Mouse (Mus musculus): ENCODE measurements around the gene Slc24a4.

Gene Slc24a4

DNA sequence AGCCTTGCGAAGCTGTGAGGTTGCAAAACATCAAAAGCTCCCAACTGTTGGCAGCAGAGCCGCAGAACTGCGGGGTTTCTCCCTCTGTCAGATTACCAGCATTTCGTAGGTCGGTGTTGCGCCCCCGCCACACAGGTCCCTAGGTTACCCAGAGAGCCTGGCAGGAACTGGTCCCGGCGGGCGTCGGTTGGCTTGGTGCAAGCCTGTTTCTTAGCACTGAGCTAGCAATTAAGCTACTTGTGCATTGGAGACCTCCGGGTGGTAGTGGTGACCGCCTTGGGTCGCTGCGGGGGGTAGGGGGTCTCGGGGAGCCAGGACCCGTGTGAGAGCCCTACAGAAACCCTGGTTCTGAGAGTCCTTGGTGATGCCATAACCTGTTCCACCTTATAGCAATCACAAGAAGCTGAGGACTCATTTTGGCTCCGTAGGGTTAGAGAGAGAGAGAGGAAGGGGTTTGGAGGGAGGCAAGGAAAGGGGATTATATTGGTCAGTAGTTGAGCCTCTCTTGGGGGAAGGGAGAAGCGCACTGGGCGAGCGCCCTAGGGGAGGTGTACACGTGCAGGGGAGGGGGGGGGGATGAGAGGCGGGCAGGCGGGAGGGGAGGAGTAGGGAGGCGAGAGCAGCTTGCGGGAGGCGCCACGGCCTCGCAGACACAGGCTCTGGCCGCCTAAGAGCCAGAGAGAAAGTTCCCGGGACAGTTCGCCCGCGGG is at the start of gene Slc24a4:
Gene Slc24a4, plus strand, starts transcription at position 653 of the 710 bp plus-strand sequence.
- DNase-seq (ENCODE audit: low spot score), result peak; percentile 13

DNA sequence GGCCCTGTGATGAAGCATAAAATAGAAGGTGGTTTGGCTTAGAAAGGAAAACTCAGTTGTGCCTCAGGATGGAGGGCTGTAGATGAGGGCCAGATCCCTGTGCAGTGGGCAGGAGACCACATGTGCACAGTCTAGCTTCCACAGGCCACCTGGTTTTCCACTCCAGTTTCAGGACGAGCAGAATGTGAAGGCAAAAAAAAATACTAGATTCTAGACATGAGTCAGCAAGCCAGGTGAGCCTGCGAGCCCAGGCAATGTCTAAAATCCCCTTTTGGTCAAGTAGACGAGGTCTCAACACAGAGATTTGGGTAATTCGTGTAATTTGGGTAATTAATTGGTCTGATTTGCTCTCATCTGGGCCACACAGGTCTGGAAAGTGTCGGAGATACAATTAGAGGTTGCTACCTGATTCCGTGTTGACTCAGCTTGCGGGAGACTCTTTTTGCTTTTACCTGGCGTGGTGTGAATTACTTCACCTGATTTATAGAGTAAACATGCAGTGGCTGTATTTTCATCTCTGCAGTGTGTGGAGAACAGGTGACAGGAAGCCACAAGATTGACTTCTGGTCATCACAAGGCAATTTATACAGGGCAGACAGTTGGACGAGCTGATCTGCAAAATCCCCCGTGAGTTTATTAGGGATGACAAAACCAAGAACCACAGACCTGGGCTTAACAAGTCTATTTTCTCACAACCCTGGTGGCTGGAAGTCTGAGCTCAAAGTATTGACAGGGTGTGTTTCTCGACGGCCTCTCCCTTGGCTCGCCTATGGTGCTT is 45.7 kb upstream of the Slc24a4 start:
- no peak for DNase-seq (ENCODE audit: low spot score)

DNA sequence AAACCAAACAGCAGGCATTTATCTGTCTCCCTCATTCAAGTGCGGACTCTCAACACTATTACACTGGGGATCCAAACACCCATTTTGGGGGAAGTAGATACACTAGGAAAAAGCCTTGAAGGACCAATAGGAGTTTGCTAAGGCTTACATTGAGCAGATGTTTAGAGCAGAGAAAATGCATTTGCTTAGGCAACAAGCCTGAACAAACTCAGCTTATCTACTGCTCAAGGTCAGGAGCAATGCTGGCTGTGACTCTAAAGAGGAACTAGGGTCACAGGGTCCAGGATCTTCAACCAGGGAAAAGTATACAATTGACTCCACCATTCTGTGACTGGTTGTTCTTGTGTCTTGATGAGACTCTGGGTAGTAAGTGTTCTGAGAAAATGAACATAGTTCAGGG is 38.0 kb upstream of the Slc24a4 start:
- no peak for DNase-seq (ENCODE audit: low spot score)

DNA sequence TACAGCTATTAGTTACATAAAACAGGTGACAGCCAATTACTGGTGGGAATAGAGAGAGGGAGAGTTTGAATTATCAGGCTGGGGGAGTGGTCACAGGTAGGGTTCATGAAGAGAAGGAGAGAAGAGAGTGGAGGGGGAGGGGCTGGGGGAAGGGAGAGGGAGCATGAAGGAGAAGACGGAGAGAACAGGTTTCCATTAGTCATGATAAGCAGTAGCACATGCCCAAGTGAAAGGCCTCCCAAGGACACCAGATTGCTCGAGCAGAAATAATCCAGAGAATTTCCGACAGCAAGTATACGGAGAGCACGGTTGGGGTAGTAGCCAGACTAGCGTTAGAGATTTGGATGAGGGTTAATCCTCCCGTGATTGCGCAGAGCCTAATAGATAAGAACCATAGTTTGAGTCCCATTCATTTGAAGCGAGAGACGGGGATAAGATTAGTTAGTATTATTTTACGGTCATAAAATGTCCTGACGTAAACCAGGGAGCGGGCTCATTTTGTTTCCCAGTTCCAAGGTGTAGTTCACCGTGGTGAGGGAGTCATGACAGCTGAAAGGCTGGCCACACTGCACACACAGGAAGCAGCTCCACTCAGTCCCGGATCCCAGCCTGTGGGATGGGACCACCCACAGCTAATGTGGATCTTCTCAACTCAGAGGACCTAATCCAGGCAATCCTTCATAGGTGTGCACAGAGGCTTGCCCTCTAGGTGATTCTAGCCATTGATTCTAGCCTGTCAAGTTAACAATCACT is 36.0 kb upstream of the Slc24a4 start:
- DNase-seq (ENCODE audit: low spot score), result no peak

DNA sequence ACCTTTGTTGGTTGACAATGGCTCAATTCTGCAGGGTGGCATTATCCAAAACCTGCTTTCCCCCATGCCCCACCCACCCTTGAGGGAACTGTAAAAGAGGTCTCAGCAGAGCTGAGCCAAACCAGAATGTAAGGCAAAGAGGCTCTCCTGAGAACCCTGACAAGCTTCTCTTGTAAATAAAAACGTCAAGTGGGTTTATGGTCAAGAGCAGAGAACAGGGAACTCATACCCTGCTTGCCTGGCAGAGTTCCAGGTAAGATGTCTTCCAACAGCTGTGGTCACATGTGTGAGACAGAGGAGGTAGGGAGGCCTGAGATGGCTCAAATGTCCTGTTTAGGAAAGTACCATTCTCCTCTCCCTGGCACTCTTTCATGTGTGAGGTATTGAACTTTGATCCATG is 22.5 kb upstream of the Slc24a4 start:
- no peak for DNase-seq (ENCODE audit: low spot score)

DNA sequence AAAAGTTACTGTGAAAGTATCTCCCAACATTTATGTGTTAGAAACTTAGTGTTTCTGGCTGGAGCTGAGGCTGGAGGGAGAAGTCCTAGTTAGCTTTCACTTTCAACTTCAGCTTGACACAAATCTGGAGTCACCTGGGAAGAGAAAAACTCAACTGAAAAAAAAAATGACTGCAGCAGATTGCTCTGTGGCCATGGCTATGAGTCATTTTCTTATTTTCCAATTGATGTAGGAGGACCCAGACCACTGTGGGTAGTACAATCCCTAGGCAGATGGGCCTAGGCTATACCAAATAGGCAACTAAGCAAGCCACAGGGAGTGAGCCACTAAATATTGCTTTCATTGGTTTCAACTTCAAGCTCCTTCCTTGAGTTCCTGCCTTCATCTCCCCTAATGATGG is 19.7 kb upstream of the Slc24a4 start:
- no peak for DNase-seq (ENCODE audit: low spot score)

DNA sequence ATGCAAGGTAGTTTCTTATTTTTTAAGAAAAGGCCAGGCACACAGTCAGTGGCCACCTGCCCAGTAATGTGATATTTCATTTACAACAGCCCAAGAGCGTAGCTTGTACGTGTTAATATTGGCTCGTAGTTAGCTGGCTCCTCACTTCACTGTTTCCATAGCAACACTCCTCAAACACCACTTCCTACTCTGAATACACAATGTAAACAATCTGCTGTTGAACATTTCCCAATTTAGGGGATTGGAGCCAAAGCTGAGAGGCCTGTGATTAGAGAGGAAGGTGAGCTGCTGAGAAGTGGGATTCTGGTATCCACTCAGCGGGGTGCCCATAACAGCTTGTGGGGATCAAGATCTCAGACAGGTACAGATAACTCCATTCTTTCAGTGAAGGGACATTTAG is 16.0 kb upstream of the Slc24a4 start:
- DNase-seq (ENCODE audit: low spot score), result peak; percentile 5

DNA sequence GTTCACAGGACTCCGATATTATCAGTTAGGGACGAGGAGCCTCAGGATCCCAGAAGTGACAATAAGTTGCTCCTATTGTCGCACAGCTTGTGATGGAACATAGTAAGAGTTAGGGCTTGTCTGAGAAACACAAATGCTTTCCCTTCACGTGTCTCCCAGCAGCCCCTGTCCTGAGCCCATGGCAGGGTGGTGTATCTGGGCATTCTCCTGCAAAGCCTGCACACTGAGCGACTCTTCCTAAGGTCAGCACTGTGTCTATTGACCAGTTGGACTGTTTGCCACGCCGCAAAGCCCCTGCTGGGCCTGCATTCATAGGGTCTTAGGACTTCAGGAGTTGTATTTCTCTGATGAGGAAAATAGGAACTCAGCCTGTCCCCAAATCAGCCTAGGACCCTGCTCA is 15.6 kb upstream of the Slc24a4 start:
- no peak for DNase-seq (ENCODE audit: low spot score)

DNA sequence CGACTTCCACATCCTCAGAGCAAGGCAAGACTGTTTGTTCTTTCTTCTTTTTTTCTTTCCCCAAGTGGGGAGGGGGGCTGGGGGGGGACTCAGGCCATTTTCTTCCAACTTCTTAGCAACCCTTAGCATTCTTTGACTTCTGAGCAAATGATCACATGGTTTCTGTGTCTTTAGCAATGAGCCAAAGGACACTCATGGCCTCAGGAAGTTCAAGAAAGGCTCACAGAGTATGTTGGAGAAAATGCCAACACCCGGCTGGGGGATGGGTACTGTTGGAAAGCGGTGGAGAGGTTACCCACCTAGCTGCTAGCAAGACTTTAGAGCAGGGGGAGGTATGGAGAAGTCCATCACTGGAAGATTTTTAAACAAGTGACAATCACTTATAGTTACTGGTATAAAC is 15.1 kb upstream of the Slc24a4 start:
- no peak for DNase-seq (ENCODE audit: low spot score)

DNA sequence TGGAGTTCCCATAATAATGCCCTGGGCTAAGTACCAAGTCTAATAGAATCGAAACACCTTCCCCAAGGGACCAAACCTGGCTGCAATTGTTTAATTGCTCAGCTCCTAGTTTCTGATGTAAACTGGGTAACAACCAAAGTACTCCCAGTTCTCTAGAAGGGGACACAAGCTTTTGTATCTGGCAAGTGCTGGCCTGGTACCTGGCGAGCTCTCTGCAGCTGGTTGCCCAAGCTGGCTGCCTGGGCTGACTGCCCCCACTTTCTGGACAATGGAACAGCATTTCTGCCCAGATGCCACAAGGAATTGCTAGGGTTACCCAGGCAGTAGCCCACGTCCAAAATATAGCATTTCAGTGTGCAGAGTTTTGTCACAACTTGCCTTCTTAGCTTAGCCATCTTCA is 12.0 kb upstream of the Slc24a4 start:
- DNase-seq (ENCODE audit: low spot score), result no peak

DNA sequence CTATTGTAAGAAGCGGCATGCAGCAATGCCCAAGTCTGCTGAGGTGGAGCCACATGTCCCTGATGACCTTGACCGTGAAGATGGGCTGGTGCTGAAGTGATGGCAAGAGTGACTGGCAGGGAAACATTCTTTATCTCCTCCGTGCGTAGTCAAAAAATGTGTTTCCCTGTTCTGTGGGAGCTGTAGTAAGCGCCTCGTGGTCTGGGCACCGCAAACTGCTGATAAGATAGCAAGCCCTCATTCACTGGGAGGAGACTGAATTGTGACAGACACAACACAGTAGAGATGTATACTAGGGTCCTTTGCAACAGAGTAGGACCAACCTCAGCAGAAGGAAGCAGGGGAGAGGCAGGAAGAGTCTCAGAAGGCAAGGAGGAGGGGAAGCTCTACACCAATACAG is 10.5 kb upstream of the Slc24a4 start:
- DNase-seq (ENCODE audit: low spot score), result no peak

DNA sequence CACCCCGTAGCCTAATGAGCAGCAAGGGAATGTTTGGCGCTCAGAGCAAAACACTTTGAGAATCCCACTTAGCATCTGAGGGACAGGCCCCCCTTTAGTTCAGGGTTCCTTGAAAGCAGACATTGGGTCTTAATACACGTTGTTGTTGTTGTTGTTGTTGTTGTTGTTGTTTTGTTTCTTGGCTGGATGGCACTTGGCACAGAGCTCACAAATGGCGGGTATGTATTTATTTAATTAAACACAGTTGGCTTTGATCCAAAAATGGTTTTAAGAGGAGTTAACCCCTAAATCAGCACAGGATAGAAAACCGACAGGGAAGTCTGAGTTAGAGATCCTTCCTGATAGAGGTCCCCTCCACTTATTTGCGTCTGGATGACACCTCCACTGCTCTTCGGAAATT is 932 bp upstream of the Slc24a4 start:
- DNase-seq (ENCODE audit: low spot score), result no peak

DNA sequence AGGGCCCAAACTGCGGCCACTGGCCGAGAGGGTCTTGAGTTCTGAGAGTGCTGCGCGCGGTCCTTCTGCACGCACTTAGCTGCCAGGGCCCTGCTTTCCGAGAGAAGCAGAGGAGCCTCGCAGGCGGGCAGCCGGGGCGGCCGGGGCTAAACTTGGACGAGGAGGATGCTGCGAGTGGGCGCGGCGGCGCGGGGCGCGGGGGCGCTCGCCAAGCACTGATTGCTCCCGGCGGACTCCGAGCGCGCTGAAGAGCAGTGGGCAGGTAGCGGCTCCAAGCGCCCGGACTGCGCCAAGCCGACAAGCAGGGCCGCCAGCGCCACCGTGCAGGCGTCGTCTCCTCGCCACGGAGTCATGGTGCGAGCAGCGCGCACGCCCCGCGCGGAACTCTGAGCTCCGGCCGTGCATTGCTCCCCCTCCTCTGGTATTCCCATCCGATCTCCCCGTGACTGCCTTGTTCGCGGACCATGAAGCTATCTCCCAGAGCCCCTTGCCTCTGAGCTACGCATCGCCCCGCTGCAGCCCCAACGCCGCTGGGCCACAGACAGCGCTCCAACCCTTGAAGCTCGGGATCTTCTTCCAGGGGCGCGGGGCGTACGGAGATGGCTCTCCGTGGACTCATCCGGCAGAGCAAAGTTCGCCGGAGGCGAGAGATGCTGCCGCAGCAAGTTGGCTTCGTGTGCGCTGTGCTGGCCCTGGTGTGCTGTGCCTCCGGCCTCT is 416 bp downstream of the Slc24a4 start:
- peak; percentile 67 for DNase-seq (ENCODE audit: low spot score)

DNA sequence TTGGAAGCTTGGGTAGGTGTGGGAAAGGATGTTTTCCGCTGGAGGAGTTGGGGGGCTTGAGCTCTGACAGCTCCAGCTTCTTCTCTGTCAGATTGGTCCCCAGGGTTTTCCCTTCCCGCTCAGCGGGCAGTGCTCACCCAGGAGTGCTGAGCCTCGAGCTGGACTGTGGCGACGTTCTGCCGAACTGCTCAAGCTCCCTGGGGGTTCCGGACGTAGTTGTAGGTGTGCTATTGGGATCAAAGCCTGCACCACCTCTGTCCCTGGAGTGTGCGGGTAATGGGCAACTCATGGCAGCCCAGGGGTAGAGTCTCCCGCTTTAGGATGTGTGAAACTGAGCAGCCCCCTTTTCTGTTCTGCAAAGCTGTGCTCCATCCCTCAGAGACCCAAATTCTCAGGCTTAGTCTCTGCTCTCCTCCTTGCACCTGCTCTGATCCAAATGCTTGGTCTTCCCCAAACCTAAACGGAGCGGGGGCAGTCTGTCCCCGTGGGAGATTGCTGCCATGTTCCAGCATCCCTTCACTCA is 1.0 kb downstream of the Slc24a4 start:
- no peak for DNase-seq (ENCODE audit: low spot score)

DNA sequence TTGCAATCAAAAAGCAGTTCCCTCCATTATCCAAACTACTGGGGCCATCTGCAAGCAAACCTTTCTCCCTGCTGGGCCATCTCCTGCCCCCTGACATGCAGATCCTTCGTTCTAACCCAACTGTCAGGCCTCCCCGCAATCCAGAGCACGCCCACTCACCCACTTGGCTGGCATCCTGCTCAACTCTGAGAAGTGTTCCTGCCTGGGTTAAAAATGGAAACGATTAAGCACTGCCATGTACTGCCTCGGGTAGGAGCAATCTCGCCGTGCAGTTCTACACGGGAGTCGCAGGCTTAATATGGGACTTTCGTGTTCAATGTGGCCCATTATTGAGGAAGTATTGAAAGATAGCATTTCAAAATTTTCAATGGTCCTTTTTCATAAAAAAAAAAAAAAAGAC is 11.2 kb downstream of the Slc24a4 start:
- DNase-seq (ENCODE audit: low spot score), result no peak

DNA sequence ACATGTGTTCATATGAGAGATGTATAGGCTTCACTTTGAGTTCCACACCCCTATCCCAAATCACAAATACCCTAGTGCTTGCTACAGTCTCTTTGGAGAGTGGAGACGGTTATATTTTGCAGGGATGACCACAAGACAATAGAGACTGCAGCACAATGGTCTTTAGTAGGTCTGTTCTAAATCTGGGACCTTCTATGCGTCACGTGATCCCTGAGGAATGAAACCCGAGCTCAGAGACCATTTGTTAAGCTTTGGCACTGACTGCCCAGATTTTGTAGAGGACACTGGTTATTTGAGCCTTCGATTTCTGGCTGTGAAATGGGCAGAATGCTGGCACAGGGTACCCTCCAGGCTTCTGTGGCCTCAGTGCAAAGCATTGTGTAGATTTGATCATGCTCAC is 12.8 kb downstream of the Slc24a4 start:
- no peak for DNase-seq (ENCODE audit: low spot score)

DNA sequence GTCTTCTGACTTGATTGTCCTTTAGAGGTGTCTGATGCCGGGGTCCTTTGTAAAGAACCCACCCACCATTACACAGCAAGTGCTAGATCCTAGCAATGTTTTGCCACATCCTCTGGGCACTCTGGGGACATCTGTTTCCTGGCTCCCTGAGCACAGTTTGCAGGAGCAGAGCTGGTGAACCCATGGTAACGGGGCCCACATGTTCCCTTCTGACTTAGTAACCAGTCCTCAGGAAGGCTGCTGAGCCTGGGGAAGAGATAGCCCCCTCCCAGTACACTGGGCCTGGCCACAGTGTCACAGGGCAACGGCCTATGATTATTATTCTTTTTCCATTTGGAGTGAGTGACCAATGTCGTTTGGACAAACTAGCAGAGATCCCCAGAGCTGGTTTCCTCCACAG is 19.1 kb downstream of the Slc24a4 start:
- DNase-seq (ENCODE audit: low spot score), result no peak

DNA sequence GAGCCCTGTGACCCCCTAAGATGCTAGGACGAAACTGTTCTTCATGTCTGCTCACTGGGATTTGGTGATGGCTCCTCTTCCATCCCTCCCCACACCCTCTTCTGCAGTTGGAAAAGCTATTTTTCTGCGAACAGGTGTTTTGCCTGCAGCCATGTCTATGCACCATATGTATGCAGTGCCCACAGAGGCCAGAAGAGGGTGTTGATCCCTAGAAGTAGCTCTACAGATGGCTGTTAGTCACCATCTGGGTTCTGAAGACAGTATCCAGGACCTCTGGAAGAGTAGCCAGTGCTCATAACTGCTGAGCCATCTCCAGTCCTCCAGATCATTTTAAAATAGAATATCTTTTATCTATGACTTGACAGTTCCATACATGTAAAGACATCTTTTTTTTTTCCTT is 20.2 kb downstream of the Slc24a4 start:
- peak; percentile 35 for DNase-seq (ENCODE audit: low spot score)

DNA sequence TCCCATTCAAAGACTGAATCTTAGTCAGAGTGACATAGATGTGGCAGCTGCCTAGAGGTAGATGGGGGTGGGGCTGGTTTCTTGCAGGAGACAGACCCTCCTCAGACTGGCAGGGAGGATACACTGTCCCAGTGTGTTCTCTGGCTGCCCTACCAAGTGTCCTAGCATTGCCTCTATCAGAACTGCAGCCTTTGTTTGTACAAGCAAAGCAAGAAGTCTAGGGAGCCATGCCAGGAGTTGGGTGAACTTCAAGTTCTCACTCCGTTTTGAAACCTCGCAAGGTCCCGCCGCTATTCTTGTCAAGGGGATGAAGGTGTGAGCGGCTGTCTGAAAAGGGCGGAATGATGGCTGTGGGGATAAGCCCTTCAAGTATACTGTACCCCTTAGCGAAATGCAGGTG is 22.7 kb downstream of the Slc24a4 start:
- no peak for DNase-seq (ENCODE audit: low spot score)

DNA sequence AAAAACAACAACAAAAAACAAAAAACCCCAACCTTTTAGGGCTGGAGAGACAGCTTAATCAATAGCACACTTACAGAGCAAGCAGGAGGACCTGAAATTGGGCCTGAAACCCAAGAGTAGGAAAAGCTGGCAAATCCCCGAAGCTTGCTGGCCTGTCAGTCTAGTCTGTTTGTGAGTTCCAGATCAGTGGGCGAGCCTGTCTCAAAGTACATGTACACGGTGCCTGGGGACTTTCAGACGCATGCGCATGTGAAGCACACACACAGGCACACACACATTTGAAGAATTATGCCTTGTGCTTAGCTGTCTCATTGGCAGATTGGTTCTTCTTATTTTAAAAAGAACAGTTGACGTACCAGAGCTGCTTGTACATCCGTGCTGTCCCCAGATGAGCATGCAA is 25.3 kb downstream of the Slc24a4 start:
- no peak for DNase-seq (ENCODE audit: low spot score)

DNA sequence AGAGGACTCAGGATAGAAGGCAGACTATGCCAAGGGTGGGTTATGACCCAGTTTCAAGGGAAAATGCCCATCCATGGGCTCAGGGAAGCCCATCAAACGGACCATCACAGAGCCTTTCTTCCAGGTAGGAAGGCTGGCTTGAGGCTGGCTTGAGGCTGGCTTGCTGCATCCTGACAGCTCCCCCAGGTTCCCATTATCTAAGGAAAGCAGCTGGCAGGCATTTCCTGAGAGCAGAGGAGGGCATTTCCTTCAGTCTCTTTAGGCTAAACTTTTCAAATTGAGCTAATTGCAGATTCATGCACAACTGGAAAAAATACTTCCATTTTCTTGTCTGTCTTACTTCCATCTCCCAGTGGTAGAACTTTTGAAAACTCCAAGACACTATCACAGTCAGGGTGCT is 26.3 kb downstream of the Slc24a4 start:
- no peak for DNase-seq (ENCODE audit: low spot score)

DNA sequence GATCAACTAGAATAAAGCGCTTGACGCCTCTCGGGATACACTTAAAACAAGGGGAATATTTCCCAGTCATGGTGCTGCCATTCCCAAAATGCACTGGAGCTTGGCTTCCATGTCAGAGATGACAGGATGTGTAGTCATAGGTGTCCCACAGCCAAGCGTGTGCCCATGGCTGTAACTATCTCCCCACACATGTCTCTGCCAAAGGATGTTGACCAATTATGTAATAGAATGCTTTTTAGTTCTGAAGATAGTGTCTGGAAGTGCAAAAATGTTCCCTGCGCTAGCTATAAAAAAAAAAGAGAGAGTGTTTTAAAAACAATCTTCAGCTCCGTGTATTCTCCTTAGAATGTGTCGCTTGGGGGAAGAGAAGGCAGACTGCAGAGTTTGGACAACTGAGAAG is 36.1 kb downstream of the Slc24a4 start:
- DNase-seq (ENCODE audit: low spot score), result no peak

All from embryo, embryonic 10 days (tissue).